Mouse (Mus musculus): ENCODE results near the gene Gm5478. TPM values are rescaled to one million over a fixed set of nuclear protein-coding genes. Genes with fewer than 3 reads are reported as not detected.

The Gm5478 gene
- total and polyA plus RNA-seq, 3 experiments, result not detected

GRCm38 (mm10) chr15:101652736-101653265 lies 5.6 kb upstream of the Gm5478 start:
- H3K4me1 ChIP-seq (ENCODE audit: control insufficient read depth, insufficient read depth, low read length), result no peaks in the 10 kb centered on the region
- WGBS, result 79% methylated on average over 5 of the region's 5 CpGs
- no peaks in the 10 kb centered on the region for H3K36me3 ChIP-seq (ENCODE audit: control insufficient read depth, insufficient read depth, low read length)
- H3K79me2 ChIP-seq (replicated peaks; ENCODE audit: control insufficient read depth, insufficient read depth, low read length), result no peaks in the 10 kb centered on the region
- H3K4me3 ChIP-seq, result no peak overlapping the region
- no peak for DNase-seq
- no peak overlapping the region for H3K9ac ChIP-seq (ENCODE audit: low read depth, low read length)
- no peak overlapping the region for H3K27ac ChIP-seq
- no peaks in the 10 kb centered on the region for H3K27me3 ChIP-seq (ENCODE audit: control insufficient read depth, insufficient read depth, low read length)
- TF ChIP-seq EP300 (IDR thresholded peaks at IDR 0.05; ENCODE audit: insufficient read depth, low read depth, low read length) (no peak), POLR2A (IDR thresholded peaks at IDR 0.05; ENCODE audit: insufficient read depth, low read depth, low read length) (no peak), CTCF (IDR thresholded peaks at IDR 0.05) (no peak)
- intact Hi-C loops (cut with DNase I), result no loop called here

DNA sequence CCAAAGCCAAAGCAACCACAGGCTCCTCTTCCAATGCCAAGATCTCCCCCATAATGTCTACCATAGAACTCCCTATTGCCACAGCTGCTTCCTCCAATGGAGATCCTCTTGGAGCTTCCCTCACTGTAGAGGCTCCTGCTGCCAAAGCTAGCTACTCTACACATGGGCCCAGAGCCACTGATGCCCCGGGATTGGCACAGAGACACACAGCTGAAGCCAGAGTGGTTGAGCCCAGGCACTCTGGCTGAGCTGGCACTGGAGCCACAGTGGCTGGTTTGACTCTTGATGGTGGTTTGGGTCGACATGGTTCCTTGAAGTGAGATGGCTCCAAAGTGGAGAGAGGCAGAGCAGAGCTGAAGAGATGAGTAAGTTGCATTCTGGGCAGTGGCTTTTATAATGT lies 19.3 kb downstream of the Gm5478 start, which contains the start of gene Gm5414:
Gene Gm5414, minus strand, starts transcription at position 305 of the 400 bp plus-strand sequence.
- H3K79me2 ChIP-seq (replicated peaks; ENCODE audit: control insufficient read depth, insufficient read depth, low read length), result no peaks in the 10 kb centered on the region
- 61% methylated on average over 2 of the region's 2 CpGs for WGBS
- no peak for TF ChIP-seq EP300 (IDR thresholded peaks at IDR 0.05; ENCODE audit: insufficient read depth, low read depth, low read length)
- no peak for TF ChIP-seq CTCF (IDR thresholded peaks at IDR 0.05)
- no peak for TF ChIP-seq POLR2A (IDR thresholded peaks at IDR 0.05; ENCODE audit: insufficient read depth, low read depth, low read length)
- no peak within 1 kb of the TSS for H3K9ac ChIP-seq (ENCODE audit: low read depth, low read length)
- H3K27ac ChIP-seq, result no peak within 1 kb of the TSS
- H3K36me3 ChIP-seq (ENCODE audit: control insufficient read depth, insufficient read depth, low read length), result no peaks in the 10 kb centered on the region
- DNase-seq, result no peak
- intact Hi-C loops (cut with DNase I), result no loop called here
- H3K4me1 ChIP-seq (ENCODE audit: control insufficient read depth, insufficient read depth, low read length), result no peaks in the 10 kb centered on the region
- H3K27me3 ChIP-seq (ENCODE audit: control insufficient read depth, insufficient read depth, low read length), result no peaks in the 10 kb centered on the region
- H3K4me3 ChIP-seq, result no peak within 1 kb of the TSS

DNA sequence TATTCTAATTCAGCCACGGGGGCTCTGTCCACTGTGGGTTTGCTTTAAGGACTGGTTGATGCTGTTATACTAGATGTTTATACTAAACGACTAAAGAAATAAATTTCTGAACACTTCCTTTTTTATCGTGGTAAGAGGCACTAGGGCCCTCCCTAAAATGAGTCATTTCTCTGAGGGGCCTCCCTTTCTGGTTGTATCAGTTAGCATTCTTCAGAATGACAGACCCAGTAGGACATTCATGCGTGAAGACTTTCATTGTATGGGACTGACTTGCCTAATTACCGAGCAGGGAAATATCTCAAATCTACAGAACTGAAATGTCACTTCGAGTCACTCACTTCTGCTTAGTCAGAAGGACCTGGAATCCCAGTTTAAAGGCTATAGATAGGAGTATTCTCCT lies 48.1 kb downstream of the Gm5478 start:
- Histone ChIP-seq H3K4me3 (no peak overlapping the region), H3K36me3 (ENCODE audit: control insufficient read depth, insufficient read depth, low read length) (no peaks in the 10 kb centered on the region), H3K27me3 (ENCODE audit: control insufficient read depth, insufficient read depth, low read length) (no peaks in the 10 kb centered on the region), H3K79me2 (replicated peaks; ENCODE audit: control insufficient read depth, insufficient read depth, low read length) (no peaks in the 10 kb centered on the region), H3K9ac (ENCODE audit: low read depth, low read length) (no peak overlapping the region), H3K27ac (no peak overlapping the region), H3K4me1 (ENCODE audit: control insufficient read depth, insufficient read depth, low read length) (no peaks in the 10 kb centered on the region)
- 56% methylated on average over 6 of the region's 6 CpGs for WGBS
- DNase-seq, result no peak
- intact Hi-C loops (cut with DNase I), result no loop called here
- no peak for TF ChIP-seq EP300 (IDR thresholded peaks at IDR 0.05; ENCODE audit: insufficient read depth, low read depth, low read length)
- TF ChIP-seq CTCF (IDR thresholded peaks at IDR 0.05), result no peak
- TF ChIP-seq POLR2A (IDR thresholded peaks at IDR 0.05; ENCODE audit: insufficient read depth, low read depth, low read length), result no peak

Small RNA genes lying within 50 kb of the gene (microRNA-seq; reads per million reads assigned to microRNA genes)
- gene Gm44342, result 0 reads per million in 2 experiments
- gene Gm44383, result 0 reads per million in 2 experiments
- gene Gm44479, result 0 reads per million in 2 experiments

Other genes starting within 250 kb of the Gm5478 start
- 1 to 10 TPM; 2.5 to 3.1 TPM for gene Krt7, start 236.3 kb downstream of the Gm5478 start, total RNA-seq (2021)
- 2.6 and 3.3 TPM in 2 replicates for gene Krt7, start 236.3 kb downstream of the Gm5478 start, polyA plus RNA-seq (2012; rRNA removed)
- gene Krt87, start 208.6 kb downstream of the Gm5478 start, total RNA-seq (2021), result not detected
- gene Krt87, start 208.6 kb downstream of the Gm5478 start, polyA plus RNA-seq (2012; rRNA removed), result not detected in 2 replicates
- not detected for gene Krt88, start 199.6 kb downstream of the Gm5478 start, total RNA-seq (2021)
- gene Krt88, start 199.6 kb downstream of the Gm5478 start, polyA plus RNA-seq (2012; rRNA removed), result not detected in 2 replicates
- not detected for gene Krt81, start 183.6 kb downstream of the Gm5478 start, total RNA-seq (2021)
- gene Krt81, start 183.6 kb downstream of the Gm5478 start, polyA plus RNA-seq (2012; rRNA removed), result not detected in 2 replicates
- gene Krt86, start 173.9 kb downstream of the Gm5478 start, total RNA-seq (2021), result not detected
- gene Krt86, start 173.9 kb downstream of the Gm5478 start, polyA plus RNA-seq (2012; rRNA removed), result 0.12 TPM in 1 of 2 replicates, not detected in the other
- gene Krt83, start 155.9 kb downstream of the Gm5478 start, total RNA-seq (2021), result not detected
- not detected in 2 replicates for gene Krt83, start 155.9 kb downstream of the Gm5478 start, polyA plus RNA-seq (2012; rRNA removed)
- not detected for gene Gm49425, start 130.1 kb downstream of the Gm5478 start, total RNA-seq (2021)
- gene Gm49425, start 130.1 kb downstream of the Gm5478 start, polyA plus RNA-seq (2012; rRNA removed), result not detected in 2 replicates
- gene Krt84, start 114.6 kb downstream of the Gm5478 start, total RNA-seq (2021), result not detected
- gene Krt84, start 114.6 kb downstream of the Gm5478 start, polyA plus RNA-seq (2012; rRNA removed), result not detected in 2 replicates
- gene Krt82, start 96.7 kb downstream of the Gm5478 start, total RNA-seq (2021), result not detected
- gene Krt82, start 96.7 kb downstream of the Gm5478 start, polyA plus RNA-seq (2012; rRNA removed), result not detected in 2 replicates
- gene Krt90, start 84.4 kb downstream of the Gm5478 start, total RNA-seq (2021), result not detected
- 0.06 TPM in 1 of 2 replicates, not detected in the other for gene Krt90, start 84.4 kb downstream of the Gm5478 start, polyA plus RNA-seq (2012; rRNA removed)
- gene Krt75, start 73.5 kb downstream of the Gm5478 start, total RNA-seq (2021), result not detected
- not detected in 2 replicates for gene Krt75, start 73.5 kb downstream of the Gm5478 start, polyA plus RNA-seq (2012; rRNA removed)
- gene Gm5414, start 19.2 kb downstream of the Gm5478 start, total RNA-seq (2021), result not detected
- gene Gm5414, start 19.2 kb downstream of the Gm5478 start, polyA plus RNA-seq (2012; rRNA removed), result not detected in 2 replicates
- gene Krt6b, start 32.9 kb upstream of the Gm5478 start, total RNA-seq (2021), result not detected
- gene Krt6b, start 32.9 kb upstream of the Gm5478 start, polyA plus RNA-seq (2012; rRNA removed), result 0.04 TPM in 1 of 2 replicates, not detected in the other
- not detected for gene Krt6a, start 46.9 kb upstream of the Gm5478 start, total RNA-seq (2021)
- not detected in 2 replicates for gene Krt6a, start 46.9 kb upstream of the Gm5478 start, polyA plus RNA-seq (2012; rRNA removed)
- under 1 TPM in 1 of 2 experiments, not detected in 1; 0.23 TPM for gene Krt5, start 65.5 kb upstream of the Gm5478 start, total RNA-seq (2021)
- 1.3 TPM in 1 of 2 replicates, not detected in the other for gene Krt5, start 65.5 kb upstream of the Gm5478 start, polyA plus RNA-seq (2012; rRNA removed)
- gene Krt71, start 95.7 kb upstream of the Gm5478 start, total RNA-seq (2021), result not detected
- not detected in 2 replicates for gene Krt71, start 95.7 kb upstream of the Gm5478 start, polyA plus RNA-seq (2012; rRNA removed)
- not detected for gene Krt72, start 139.1 kb upstream of the Gm5478 start, total RNA-seq (2021)
- not detected in 2 replicates for gene Krt72, start 139.1 kb upstream of the Gm5478 start, polyA plus RNA-seq (2012; rRNA removed)
- not detected for gene Krt73, start 155.0 kb upstream of the Gm5478 start, total RNA-seq (2021)
- not detected in 2 replicates for gene Krt73, start 155.0 kb upstream of the Gm5478 start, polyA plus RNA-seq (2012; rRNA removed)
- not detected for gene Krt2, start 170.8 kb upstream of the Gm5478 start, total RNA-seq (2021)
- not detected in 2 replicates for gene Krt2, start 170.8 kb upstream of the Gm5478 start, polyA plus RNA-seq (2012; rRNA removed)
- gene Krt1, start 203.4 kb upstream of the Gm5478 start, total RNA-seq (2021), result not detected
- gene Krt1, start 203.4 kb upstream of the Gm5478 start, polyA plus RNA-seq (2012; rRNA removed), result 0.04 TPM in 1 of 2 replicates, not detected in the other
- gene Krt77, start 222.3 kb upstream of the Gm5478 start, total RNA-seq (2021), result under 1 TPM in 1 of 2 experiments, not detected in 1; 0.31 TPM
- gene Krt77, start 222.3 kb upstream of the Gm5478 start, polyA plus RNA-seq (2012; rRNA removed), result not detected in 2 replicates
- not detected for gene Krt76, start 245.5 kb upstream of the Gm5478 start, total RNA-seq (2021)
- gene Krt76, start 245.5 kb upstream of the Gm5478 start, polyA plus RNA-seq (2012; rRNA removed), result not detected in 2 replicates

Measured in heart, adult 2 months (tissue).